Mouse (Mus musculus): ENCODE results near the gene Slc3a1. TPM values are rescaled to one million over a fixed set of nuclear protein-coding genes. Genes with fewer than 3 reads are reported as not detected.

Gene Slc3a1
- polyA plus RNA-seq, 1 experiment from 2014 or later = 0.34 TPM

DNA sequence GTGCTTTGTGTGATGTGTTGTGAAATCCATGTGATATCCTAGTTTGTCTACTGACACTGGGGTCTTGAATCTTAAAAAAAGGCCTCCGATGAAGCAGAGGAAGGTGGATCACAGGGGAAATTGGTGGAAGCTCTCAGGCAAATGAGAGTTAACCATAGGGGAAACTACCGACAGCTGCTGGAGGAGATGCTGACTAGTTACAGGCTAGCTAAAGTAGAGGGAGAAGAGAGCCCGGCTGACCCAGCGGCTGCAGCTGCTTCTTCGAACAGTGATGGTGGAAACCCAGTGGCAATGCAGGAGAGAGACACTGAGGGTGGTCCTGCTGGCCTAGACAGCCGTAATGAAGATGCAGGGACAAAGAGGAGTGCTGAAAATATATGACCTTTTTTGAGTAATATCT lies 14.7 kb upstream of the Slc3a1 start:
- H3K36me3 ChIP-seq (ENCODE audit: control insufficient read depth, insufficient read depth, low read length) = no peaks in the 10 kb centered on the region
- H3K4me3 ChIP-seq (ENCODE audit: low read depth, low read length) = no peak overlapping the region
- no peaks in the 10 kb centered on the region for H3K4me1 ChIP-seq (ENCODE audit: control insufficient read depth, insufficient read depth, low read length)
- ATAC-seq (ENCODE audit: low FRiP score) (no peak), DNase-seq (ENCODE audit: low spot score, missing footprints) (no peak)
- H3K4me2 ChIP-seq = no peak overlapping the region
- H3K27me3 ChIP-seq (ENCODE audit: control insufficient read depth, insufficient read depth, low read length) = no peaks in the 10 kb centered on the region
- H3K27ac ChIP-seq (ENCODE audit: low read depth, low read length) = no peak overlapping the region
- H3K9me3 ChIP-seq (ENCODE audit: control insufficient read depth, low read length) = no peaks in the 10 kb centered on the region
- WGBS = 87% methylated on average over 6 of the region's 6 CpGs
- H3K9ac ChIP-seq (ENCODE audit: low read length) = no peak overlapping the region

DNA sequence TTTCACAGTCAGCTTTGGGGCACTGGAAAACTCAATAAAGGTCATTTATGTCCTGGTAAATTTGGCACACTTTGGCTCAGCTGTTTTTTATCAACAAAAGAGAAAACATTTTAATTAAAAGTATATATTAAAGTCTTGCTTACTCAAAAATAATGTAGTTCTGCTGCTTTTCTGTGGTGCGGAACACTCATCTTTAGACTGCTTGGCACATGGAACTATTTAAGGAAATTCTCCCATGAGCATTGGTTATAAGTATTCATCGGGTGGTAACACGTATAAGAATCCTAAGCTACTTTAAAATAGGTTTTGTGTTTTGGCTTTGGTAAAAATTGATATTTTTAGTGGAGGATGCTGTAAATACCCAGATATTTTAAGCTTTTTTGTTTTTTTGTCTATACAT lies 13.5 kb upstream of the Slc3a1 start:
- ATAC-seq (ENCODE audit: low FRiP score) = no peak
- no peak for DNase-seq (ENCODE audit: low spot score, missing footprints)
- H3K4me3 ChIP-seq (ENCODE audit: low read depth, low read length) = no peak overlapping the region
- no peak overlapping the region for H3K4me2 ChIP-seq
- H3K4me1 ChIP-seq (ENCODE audit: control insufficient read depth, insufficient read depth, low read length) = no peaks in the 10 kb centered on the region
- no peak overlapping the region for H3K9ac ChIP-seq (ENCODE audit: low read length)
- no peaks in the 10 kb centered on the region for H3K9me3 ChIP-seq (ENCODE audit: control insufficient read depth, low read length)
- no peak overlapping the region for H3K27ac ChIP-seq (ENCODE audit: low read depth, low read length)
- no peaks in the 10 kb centered on the region for H3K36me3 ChIP-seq (ENCODE audit: control insufficient read depth, insufficient read depth, low read length)
- 96% methylated on average over 3 of the region's 3 CpGs for WGBS
- H3K27me3 ChIP-seq (ENCODE audit: control insufficient read depth, insufficient read depth, low read length) = no peaks in the 10 kb centered on the region

DNA sequence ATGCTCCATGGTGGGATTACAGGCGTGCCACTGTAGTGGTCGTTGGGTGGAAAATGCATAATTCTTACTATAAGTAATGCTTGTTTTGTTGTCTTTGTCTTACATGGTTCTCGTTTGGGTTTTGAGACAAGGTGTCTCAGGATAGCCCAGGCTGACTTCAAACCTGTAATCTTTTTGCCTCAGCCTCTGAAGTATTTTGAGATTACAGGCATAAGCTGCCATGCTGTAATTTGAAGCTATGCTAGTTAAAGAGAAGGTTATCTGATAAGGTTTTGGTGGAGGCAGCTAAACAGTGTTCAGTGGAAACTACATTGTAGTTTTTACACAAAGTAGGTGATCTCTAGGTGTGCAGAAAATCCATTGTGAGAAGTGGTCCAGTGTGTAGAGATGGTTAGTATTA lies 9.8 kb upstream of the Slc3a1 start:
- H3K36me3 ChIP-seq (ENCODE audit: control insufficient read depth, insufficient read depth, low read length) = no peaks in the 10 kb centered on the region
- 91% methylated on average over 3 of the region's 3 CpGs for WGBS
- no peak for ATAC-seq (ENCODE audit: low FRiP score)
- H3K4me2 ChIP-seq = no peak overlapping the region
- H3K4me1 ChIP-seq (ENCODE audit: control insufficient read depth, insufficient read depth, low read length) = no peaks in the 10 kb centered on the region
- no peak for DNase-seq (ENCODE audit: low spot score, missing footprints)
- H3K4me3 ChIP-seq (ENCODE audit: low read depth, low read length) = no peak overlapping the region
- no peak overlapping the region for H3K27ac ChIP-seq (ENCODE audit: low read depth, low read length)
- no peak overlapping the region for H3K9ac ChIP-seq (ENCODE audit: low read length)
- H3K9me3 ChIP-seq (ENCODE audit: control insufficient read depth, low read length) = no peaks in the 10 kb centered on the region
- H3K27me3 ChIP-seq (ENCODE audit: control insufficient read depth, insufficient read depth, low read length) = no peaks in the 10 kb centered on the region

DNA sequence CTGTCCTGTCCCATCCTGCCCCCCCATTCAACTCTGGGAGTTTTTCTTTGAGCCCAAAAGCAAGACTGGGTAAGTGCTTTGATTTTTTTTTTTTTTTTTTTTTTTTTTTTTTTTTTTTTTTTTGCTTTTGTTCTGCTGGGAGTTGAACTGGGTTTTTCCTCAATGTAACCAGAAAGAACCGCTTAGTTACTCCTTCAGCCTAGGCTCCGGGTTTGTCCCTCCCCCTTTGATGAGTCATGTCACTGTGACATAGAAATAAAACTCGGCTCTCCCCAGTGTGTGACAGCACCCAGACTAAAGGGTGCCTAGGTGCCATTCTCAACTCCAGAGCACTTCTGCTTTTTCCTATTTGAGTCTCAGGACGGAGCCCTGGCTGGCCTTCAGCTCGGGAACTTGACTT lies 9.4 kb upstream of the Slc3a1 start:
- Histone ChIP-seq H3K27ac (ENCODE audit: low read depth, low read length) (no peak overlapping the region), H3K4me3 (ENCODE audit: low read depth, low read length) (no peak overlapping the region), H3K4me1 (ENCODE audit: control insufficient read depth, insufficient read depth, low read length) (no peaks in the 10 kb centered on the region), H3K9me3 (ENCODE audit: control insufficient read depth, low read length) (no peaks in the 10 kb centered on the region), H3K4me2 (no peak overlapping the region), H3K36me3 (ENCODE audit: control insufficient read depth, insufficient read depth, low read length) (no peaks in the 10 kb centered on the region), H3K9ac (ENCODE audit: low read length) (no peak overlapping the region), H3K27me3 (ENCODE audit: control insufficient read depth, insufficient read depth, low read length) (no peaks in the 10 kb centered on the region)
- WGBS = 90% methylated on average over 5 of the region's 5 CpGs
- no peak for DNase-seq (ENCODE audit: low spot score, missing footprints)
- no peak for ATAC-seq (ENCODE audit: low FRiP score)

DNA sequence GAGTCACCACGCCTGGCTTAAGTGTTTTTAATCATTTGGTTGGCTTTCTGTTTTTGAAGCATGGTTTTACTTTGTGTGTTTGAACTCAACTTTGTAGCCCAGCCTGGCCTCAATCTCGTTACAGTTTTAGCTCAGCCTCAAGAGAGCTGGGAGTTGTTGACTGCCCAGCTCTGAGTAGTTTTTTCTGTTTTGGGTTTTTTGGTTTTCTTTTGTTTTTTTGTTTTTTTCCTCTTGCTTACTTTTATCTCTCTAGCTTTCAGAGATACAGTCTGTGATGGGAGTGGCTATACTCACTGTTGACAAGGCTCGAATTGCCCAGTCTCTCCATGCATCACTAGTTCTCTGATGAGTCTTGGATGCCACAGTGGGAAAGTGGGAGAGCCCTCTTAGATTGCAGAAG lies 7.8 kb upstream of the Slc3a1 start:
- Histone ChIP-seq H3K4me1 (ENCODE audit: control insufficient read depth, insufficient read depth, low read length) (no peaks in the 10 kb centered on the region), H3K4me3 (ENCODE audit: low read depth, low read length) (no peak overlapping the region), H3K9me3 (ENCODE audit: control insufficient read depth, low read length) (no peaks in the 10 kb centered on the region), H3K9ac (ENCODE audit: low read length) (no peak overlapping the region), H3K27ac (ENCODE audit: low read depth, low read length) (no peak overlapping the region), H3K27me3 (ENCODE audit: control insufficient read depth, insufficient read depth, low read length) (no peaks in the 10 kb centered on the region), H3K36me3 (ENCODE audit: control insufficient read depth, insufficient read depth, low read length) (no peaks in the 10 kb centered on the region), H3K4me2 (no peak overlapping the region)
- 88% methylated on average over 3 of the region's 3 CpGs for WGBS
- no peak for ATAC-seq (ENCODE audit: low FRiP score)
- peak; percentile 69 for DNase-seq (ENCODE audit: low spot score, missing footprints)

DNA sequence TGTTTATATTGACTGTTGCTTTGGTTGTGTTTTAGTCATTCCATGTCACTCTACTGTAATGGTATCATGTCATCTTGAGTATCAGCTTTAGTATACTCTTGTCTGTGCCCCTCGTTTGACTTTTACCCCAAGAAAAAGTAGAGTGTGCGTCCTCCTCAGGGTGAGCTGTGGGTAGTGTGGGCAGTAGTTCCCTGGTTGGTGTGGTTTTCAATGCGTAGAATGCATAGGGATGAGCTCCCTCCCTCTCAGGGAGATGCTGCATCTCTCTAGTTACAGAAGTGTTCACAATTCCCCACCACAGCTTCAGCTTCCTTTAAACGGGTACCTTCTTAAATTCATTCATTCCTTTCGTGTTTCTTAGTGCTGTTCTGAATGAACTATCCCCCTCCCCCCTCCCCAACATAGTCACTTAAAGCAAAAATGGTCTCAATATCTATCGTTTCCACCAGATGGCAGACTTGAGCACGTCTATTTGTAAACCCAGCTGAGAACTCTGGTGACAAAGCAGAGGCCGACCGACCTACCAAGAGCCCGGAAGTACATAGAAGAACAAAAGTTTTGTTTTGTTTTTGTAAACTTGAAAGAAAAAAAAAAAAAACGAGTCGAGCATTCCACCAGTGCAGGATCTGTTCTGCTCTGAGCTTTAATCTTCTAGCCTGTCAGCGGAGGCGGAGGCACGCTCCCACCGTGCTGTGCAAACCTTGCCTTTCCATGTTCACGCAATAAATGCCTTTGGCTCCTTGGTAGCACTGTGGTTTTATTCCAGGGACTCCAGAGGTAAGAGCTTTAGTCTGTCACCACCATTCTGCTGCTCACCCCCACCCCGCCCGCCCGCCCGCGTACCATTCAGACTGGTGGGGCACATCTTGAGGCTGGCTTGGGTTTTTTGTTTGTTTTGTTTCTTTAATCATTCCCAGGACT lies 4.7 kb upstream of the Slc3a1 start:
- WGBS = 62% methylated on average over 22 of the region's 22 CpGs

DNA sequence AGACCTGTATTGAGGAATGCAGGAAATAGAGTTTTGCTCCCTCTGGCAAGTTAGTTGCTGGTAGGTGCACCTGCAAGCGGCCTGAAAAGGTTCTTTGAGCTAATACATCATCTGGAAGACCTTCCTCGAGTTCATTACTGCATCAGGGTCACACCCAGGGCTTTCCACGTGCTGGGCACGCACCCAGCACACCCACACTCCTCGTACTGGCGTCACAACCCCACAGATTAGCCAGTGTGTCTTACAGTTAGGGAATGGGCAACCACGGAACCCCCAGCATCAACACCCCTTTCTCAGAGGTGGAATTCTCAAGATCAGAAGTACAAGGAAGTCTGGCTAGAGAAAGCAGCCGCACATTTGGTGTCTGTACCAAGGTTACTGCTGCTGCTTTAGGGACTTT lies 3.9 kb upstream of the Slc3a1 start:
- DNase-seq (ENCODE audit: low spot score, missing footprints) = peak; percentile 67
- no peak overlapping the region for H3K4me3 ChIP-seq (ENCODE audit: low read depth, low read length)
- no peaks in the 10 kb centered on the region for H3K9me3 ChIP-seq (ENCODE audit: control insufficient read depth, low read length)
- no peak overlapping the region for H3K9ac ChIP-seq (ENCODE audit: low read length)
- ATAC-seq (ENCODE audit: low FRiP score) = no peak
- 92% methylated on average over 8 of the region's 8 CpGs for WGBS
- H3K27ac ChIP-seq (ENCODE audit: low read depth, low read length) = no peak overlapping the region
- H3K36me3 ChIP-seq (ENCODE audit: control insufficient read depth, insufficient read depth, low read length) = no peaks in the 10 kb centered on the region
- no peak overlapping the region for H3K4me2 ChIP-seq
- H3K4me1 ChIP-seq (ENCODE audit: control insufficient read depth, insufficient read depth, low read length) = no peaks in the 10 kb centered on the region
- no peaks in the 10 kb centered on the region for H3K27me3 ChIP-seq (ENCODE audit: control insufficient read depth, insufficient read depth, low read length)

More for the DNA sequence above, 4.7 kb upstream of the Slc3a1 start:
- Histone ChIP-seq H3K4me1 (ENCODE audit: control insufficient read depth, insufficient read depth, low read length) (no peaks in the 10 kb centered on the region), H3K4me3 (ENCODE audit: low read depth, low read length) (no peak overlapping the region), H3K4me2 (no peak overlapping the region), H3K27ac (ENCODE audit: low read depth, low read length) (no peak overlapping the region), H3K9me3 (ENCODE audit: control insufficient read depth, low read length) (no peaks in the 10 kb centered on the region), H3K9ac (ENCODE audit: low read length) (no peak overlapping the region), H3K36me3 (ENCODE audit: control insufficient read depth, insufficient read depth, low read length) (no peaks in the 10 kb centered on the region), H3K27me3 (ENCODE audit: control insufficient read depth, insufficient read depth, low read length) (no peaks in the 10 kb centered on the region)
- DNase-seq (ENCODE audit: low spot score, missing footprints) (peak; percentile 97), ATAC-seq (ENCODE audit: low FRiP score) (peak; percentile 48)

DNA sequence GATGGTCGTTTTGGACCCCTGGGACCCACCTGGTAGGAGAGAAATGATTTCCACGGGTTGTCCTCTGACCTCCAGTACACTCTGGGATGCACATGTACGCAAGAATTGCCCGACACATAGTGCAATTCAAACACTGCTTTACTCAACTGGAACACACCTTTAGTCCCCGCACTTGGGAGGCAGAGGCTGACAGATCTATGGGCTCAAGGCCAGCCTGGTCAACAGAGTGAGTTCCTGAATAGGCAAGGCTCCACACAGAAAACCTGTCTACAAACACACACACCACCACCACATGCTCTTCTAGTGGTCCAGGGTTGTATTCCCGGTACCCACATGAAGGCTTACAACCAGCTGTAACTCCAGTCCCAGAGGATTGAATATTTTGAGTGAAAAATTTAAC lies 3.0 kb upstream of the Slc3a1 start:
- no peaks in the 10 kb centered on the region for H3K27me3 ChIP-seq (ENCODE audit: control insufficient read depth, insufficient read depth, low read length)
- no peak for ATAC-seq (ENCODE audit: low FRiP score)
- 89% methylated on average over 6 of the region's 6 CpGs for WGBS

DNA sequence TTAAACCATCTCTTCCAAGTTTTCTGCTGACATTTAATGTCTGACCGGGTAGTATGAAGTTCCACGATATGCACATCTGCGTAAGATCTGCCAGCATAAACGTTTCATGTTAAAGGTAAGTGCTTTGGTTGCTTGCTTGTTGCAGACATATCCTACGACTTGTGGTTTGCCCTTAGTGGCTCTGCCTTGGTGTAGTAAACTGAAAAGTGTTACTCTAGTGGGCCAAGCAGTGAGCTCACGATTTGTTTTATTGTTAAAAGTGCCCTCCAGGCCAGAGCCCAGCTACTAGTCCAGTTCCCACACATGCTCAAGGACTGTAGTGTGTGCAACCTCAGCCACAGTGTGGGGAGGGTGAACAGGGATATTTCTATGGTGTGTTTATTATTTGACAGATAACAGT lies 1.7 kb upstream of the Slc3a1 start:
- Histone ChIP-seq H3K27me3 (ENCODE audit: control insufficient read depth, insufficient read depth, low read length) (no peaks in the 10 kb centered on the region), H3K4me1 (ENCODE audit: control insufficient read depth, insufficient read depth, low read length) (no peaks in the 10 kb centered on the region), H3K9me3 (ENCODE audit: control insufficient read depth, low read length) (no peaks in the 10 kb centered on the region), H3K27ac (ENCODE audit: low read depth, low read length) (no peak overlapping the region), H3K36me3 (ENCODE audit: control insufficient read depth, insufficient read depth, low read length) (no peaks in the 10 kb centered on the region), H3K4me3 (ENCODE audit: low read depth, low read length) (no peak overlapping the region), H3K4me2 (no peak overlapping the region), H3K9ac (ENCODE audit: low read length) (no peak overlapping the region)
- ATAC-seq (ENCODE audit: low FRiP score) (no peak), DNase-seq (ENCODE audit: low spot score, missing footprints) (peak; percentile 69)
- 94% methylated on average over 6 of the region's 6 CpGs for whole genome bisulfite sequencing

More for the DNA sequence above, 3.0 kb upstream of the Slc3a1 start:
- no peaks in the 10 kb centered on the region for H3K9me3 ChIP-seq (ENCODE audit: control insufficient read depth, low read length)
- H3K4me1 ChIP-seq (ENCODE audit: control insufficient read depth, insufficient read depth, low read length) = no peaks in the 10 kb centered on the region
- no peak overlapping the region for H3K4me2 ChIP-seq
- H3K9ac ChIP-seq (ENCODE audit: low read length) = no peak overlapping the region
- no peak overlapping the region for H3K27ac ChIP-seq (ENCODE audit: low read depth, low read length)
- H3K4me3 ChIP-seq (ENCODE audit: low read depth, low read length) = no peak overlapping the region
- DNase-seq (ENCODE audit: low spot score, missing footprints) = peak; percentile 72
- no peaks in the 10 kb centered on the region for H3K36me3 ChIP-seq (ENCODE audit: control insufficient read depth, insufficient read depth, low read length)

Data from midbrain, embryonic 11.5 days (tissue).